Mouse (Mus musculus): ENCODE data around the gene Fgfr1op2. TPM values are rescaled to one million over a fixed set of nuclear protein-coding genes. Genes with fewer than 3 reads are reported as not detected.
"Not testable (repeated sequence)": the region's sequence is repeated elsewhere in the genome, so short reads cannot be mapped to it uniquely, and the experiment has no call there.

The Fgfr1op2 gene
- polyA plus RNA-seq, 1 experiment from 2014 or later: 44.7 TPM

- Histone ChIP-seq H3K4me1 (ENCODE audit: control insufficient read depth, insufficient read depth, low read length) (no peaks in the 10 kb centered on the region), H3K36me3 (ENCODE audit: control insufficient read depth, insufficient read depth, low read length) (peaks cover 19% of the 10 kb centered on the region; the same call in 1 of the 2 replicates), H3K9me3 (ENCODE audit: control insufficient read depth, low read length) (no peaks in the 10 kb centered on the region), H3K27ac (ENCODE audit: low read depth, low read length) (no peak overlapping the region), H3K4me2 (ENCODE audit: low read depth, low read length) (no peak overlapping the region), H3K4me3 (ENCODE audit: low read depth, low read length) (no peak overlapping the region), H3K9ac (replicated peaks; ENCODE audit: low read depth, low read length) (no peak overlapping the region), H3K27me3 (ENCODE audit: control insufficient read depth, insufficient read depth, low read length) (no peaks in the 10 kb centered on the region)
- WGBS: 96% methylated on average over 1 of the region's 1 CpGs
- no peak for ATAC-seq (ENCODE audit: low read depth)
These were observed 32.4 kb upstream of the Fgfr1op2 start for GRCm38 (mm10) chr6:146544622-146545021.

GRCm38 (mm10) chr6:146545289-146545865, 31.6 kb upstream of the Fgfr1op2 start:
- 91% methylated on average over 5 of the region's 5 CpGs for WGBS
- Histone ChIP-seq H3K27ac (ENCODE audit: low read depth, low read length) (no peak overlapping the region), H3K4me2 (ENCODE audit: low read depth, low read length) (no peak overlapping the region)

GRCm38 (mm10) chr6:146550421-146550820, 26.6 kb upstream of the Fgfr1op2 start:
- Histone ChIP-seq H3K4me2 (ENCODE audit: low read depth, low read length) (no peak overlapping the region), H3K9me3 (ENCODE audit: control insufficient read depth, low read length) (no peaks in the 10 kb centered on the region), H3K27me3 (ENCODE audit: control insufficient read depth, insufficient read depth, low read length) (no peaks in the 10 kb centered on the region), H3K36me3 (ENCODE audit: control insufficient read depth, insufficient read depth, low read length) (peaks cover 66% of the 10 kb centered on the region), H3K9ac (replicated peaks; ENCODE audit: low read depth, low read length) (no peak overlapping the region), H3K4me3 (ENCODE audit: low read depth, low read length) (no peak overlapping the region), H3K27ac (ENCODE audit: low read depth, low read length) (no peak overlapping the region), H3K4me1 (ENCODE audit: control insufficient read depth, insufficient read depth, low read length) (no peaks in the 10 kb centered on the region)
- ATAC-seq (ENCODE audit: low read depth): no peak
- WGBS: 86% methylated on average over 2 of the region's 2 CpGs

More at GRCm38 (mm10) chr6:146545289-146545865, 31.6 kb upstream of the Fgfr1op2 start:
- no peaks in the 10 kb centered on the region for H3K9me3 ChIP-seq (ENCODE audit: control insufficient read depth, low read length)
- no peak overlapping the region for H3K4me3 ChIP-seq (ENCODE audit: low read depth, low read length)
- no peaks in the 10 kb centered on the region for H3K4me1 ChIP-seq (ENCODE audit: control insufficient read depth, insufficient read depth, low read length)
- peaks cover 24% of the 10 kb centered on the region for H3K36me3 ChIP-seq (ENCODE audit: control insufficient read depth, insufficient read depth, low read length)
- no peaks in the 10 kb centered on the region for H3K27me3 ChIP-seq (ENCODE audit: control insufficient read depth, insufficient read depth, low read length)
- H3K9ac ChIP-seq (replicated peaks; ENCODE audit: low read depth, low read length): no peak overlapping the region
- no peak for ATAC-seq (ENCODE audit: low read depth)

GRCm38 (mm10) chr6:146551326-146551725, 25.7 kb upstream of the Fgfr1op2 start:
- H3K27me3 ChIP-seq (ENCODE audit: control insufficient read depth, insufficient read depth, low read length): no peaks in the 10 kb centered on the region
- H3K9me3 ChIP-seq (ENCODE audit: control insufficient read depth, low read length): no peaks in the 10 kb centered on the region
- no peak overlapping the region for H3K27ac ChIP-seq (ENCODE audit: low read depth, low read length)
- no peak overlapping the region for H3K4me2 ChIP-seq (ENCODE audit: low read depth, low read length)
- ATAC-seq (ENCODE audit: low read depth): no peak
- no peak overlapping the region for H3K4me3 ChIP-seq (ENCODE audit: low read depth, low read length)
- no peaks in the 10 kb centered on the region for H3K4me1 ChIP-seq (ENCODE audit: control insufficient read depth, insufficient read depth, low read length)
- peaks cover 72% of the 10 kb centered on the region for H3K36me3 ChIP-seq (ENCODE audit: control insufficient read depth, insufficient read depth, low read length)
- H3K9ac ChIP-seq (replicated peaks; ENCODE audit: low read depth, low read length): no peak overlapping the region

- H3K4me3 ChIP-seq (ENCODE audit: low read depth, low read length); H3K9ac ChIP-seq (replicated peaks; ENCODE audit: low read depth, low read length); H3K27me3 ChIP-seq (ENCODE audit: control insufficient read depth, insufficient read depth, low read length); H3K27ac ChIP-seq (ENCODE audit: low read depth, low read length); ATAC-seq (ENCODE audit: low read depth); H3K4me1 ChIP-seq (ENCODE audit: control insufficient read depth, insufficient read depth, low read length); H3K4me2 ChIP-seq (ENCODE audit: low read depth, low read length); H3K9me3 ChIP-seq (ENCODE audit: control insufficient read depth, low read length): not testable (repeated sequence)
- H3K36me3 ChIP-seq (ENCODE audit: control insufficient read depth, insufficient read depth, low read length): peaks cover 25% of the 10 kb centered on the region
- WGBS: 89% methylated on average over 1 of the region's 1 CpGs
These were observed 14.5 kb upstream of the Fgfr1op2 start for GRCm38 (mm10) chr6:146562461-146562860.

- H3K4me1 ChIP-seq (ENCODE audit: control insufficient read depth, insufficient read depth, low read length): peaks cover 21% of the 10 kb centered on the region
- H3K4me2 ChIP-seq (ENCODE audit: low read depth, low read length): no peak overlapping the region
- no peak overlapping the region for H3K4me3 ChIP-seq (ENCODE audit: low read depth, low read length)
- no peak overlapping the region for H3K9ac ChIP-seq (replicated peaks; ENCODE audit: low read depth, low read length)
- no peaks in the 10 kb centered on the region for H3K9me3 ChIP-seq (ENCODE audit: control insufficient read depth, low read length)
- no peak overlapping the region for H3K27ac ChIP-seq (ENCODE audit: low read depth, low read length)
- ATAC-seq (ENCODE audit: low read depth): no peak
- H3K36me3 ChIP-seq (ENCODE audit: control insufficient read depth, insufficient read depth, low read length): no peaks in the 10 kb centered on the region
- H3K27me3 ChIP-seq (ENCODE audit: control insufficient read depth, insufficient read depth, low read length): no peaks in the 10 kb centered on the region
These were observed 4.9 kb upstream of the Fgfr1op2 start for GRCm38 (mm10) chr6:146572073-146572472.

GRCm38 (mm10) chr6:146577310-146578109, 507 bp downstream of the Fgfr1op2 start, which contains the start of gene Ints13:
Gene Ints13, minus strand, starts transcription at chr6:146577835.
- peak within 1 kb of the TSS; percentile 86 for H3K9ac ChIP-seq (replicated peaks; ENCODE audit: low read depth, low read length)
- H3K36me3 ChIP-seq (ENCODE audit: control insufficient read depth, insufficient read depth, low read length): no peaks in the 10 kb centered on the region
- H3K4me2 ChIP-seq (ENCODE audit: low read depth, low read length): peak within 1 kb of the TSS; percentile 79
- peak; percentile 97 for ATAC-seq (ENCODE audit: low read depth)
- H3K27ac ChIP-seq (ENCODE audit: low read depth, low read length): peak within 1 kb of the TSS; percentile 97
- peaks cover 28% of the 10 kb centered on the region for H3K4me1 ChIP-seq (ENCODE audit: control insufficient read depth, insufficient read depth, low read length)
- H3K4me3 ChIP-seq (ENCODE audit: low read depth, low read length): peak within 1 kb of the TSS; percentile 85
- H3K9me3 ChIP-seq (ENCODE audit: control insufficient read depth, low read length): no peaks in the 10 kb centered on the region
- WGBS: under 1% methylated on average over 73 of the region's 77 CpGs
- H3K27me3 ChIP-seq (ENCODE audit: control insufficient read depth, insufficient read depth, low read length): no peaks in the 10 kb centered on the region

- Histone ChIP-seq H3K36me3 (ENCODE audit: control insufficient read depth, insufficient read depth, low read length) (no peaks in the 10 kb centered on the region), H3K4me2 (ENCODE audit: low read depth, low read length) (peak overlapping the region; percentile 79)
- no peak; the same call in 1 of the 2 replicates for ATAC-seq (ENCODE audit: low read depth)
These were observed 1.1 kb downstream of the Fgfr1op2 start for GRCm38 (mm10) chr6:146578111-146578531.

GRCm38 (mm10) chr6:146578586-146578985, 1.6 kb downstream of the Fgfr1op2 start:
- Histone ChIP-seq H3K4me3 (ENCODE audit: low read depth, low read length) (peak overlapping the region; percentile 85), H3K9ac (replicated peaks; ENCODE audit: low read depth, low read length) (peak overlapping the region; percentile 86), H3K27me3 (ENCODE audit: control insufficient read depth, insufficient read depth, low read length) (no peaks in the 10 kb centered on the region), H3K4me2 (ENCODE audit: low read depth, low read length) (peak overlapping the region; percentile 79), H3K36me3 (ENCODE audit: control insufficient read depth, insufficient read depth, low read length) (no peaks in the 10 kb centered on the region), H3K4me1 (ENCODE audit: control insufficient read depth, insufficient read depth, low read length) (peaks cover 28% of the 10 kb centered on the region), H3K27ac (ENCODE audit: low read depth, low read length) (peak overlapping the region; percentile 97), H3K9me3 (ENCODE audit: control insufficient read depth, low read length) (no peaks in the 10 kb centered on the region)
- 14% methylated on average over 7 of the region's 7 CpGs for WGBS
- no peak for ATAC-seq (ENCODE audit: low read depth)

More at GRCm38 (mm10) chr6:146578111-146578531, 1.1 kb downstream of the Fgfr1op2 start:
- WGBS: 1% methylated on average over 22 of the region's 22 CpGs
- no peaks in the 10 kb centered on the region for H3K27me3 ChIP-seq (ENCODE audit: control insufficient read depth, insufficient read depth, low read length)
- H3K27ac ChIP-seq (ENCODE audit: low read depth, low read length): peak overlapping the region; percentile 97
- H3K9ac ChIP-seq (replicated peaks; ENCODE audit: low read depth, low read length): peak overlapping the region; percentile 86
- peaks cover 28% of the 10 kb centered on the region for H3K4me1 ChIP-seq (ENCODE audit: control insufficient read depth, insufficient read depth, low read length)
- H3K9me3 ChIP-seq (ENCODE audit: control insufficient read depth, low read length): no peaks in the 10 kb centered on the region
- peak overlapping the region; percentile 85 for H3K4me3 ChIP-seq (ENCODE audit: low read depth, low read length)

Data from neural tube, embryonic 14.5 days (tissue).